Mouse (Mus musculus) CH12.LX (cell line): ENCODE results near the gene Tmeff1.

Source experiments
- BHLHE40 ChIP-seq: IDR thresholded peaks from 2 replicates; pipeline ENCODE4 v1.6.1; 2011; ENCODE audit warnings: mild to moderate bottlenecking, low read depth, low read length, improper control_type of control experiment
- CTCF ChIP-seq, 2 experiments: IDR thresholded peaks in 1 of 2; conservative IDR thresholded peaks in 1 of 2; 2 replicates each; pipeline ENCODE4 v1.5.1; 2011 to 2012; ENCODE audit warnings: low read depth in 2 of 2, low read length in 2 of 2, improper control_type of control experiment in 1 of 2, inconsistent platforms in 1 of 2, mild to moderate bottlenecking in 1 of 2, moderate library complexity in 1 of 2
- GABPA ChIP-seq: IDR thresholded peaks from 2 replicates; pipeline ENCODE4 v1.6.1; 2012; ENCODE audit warnings: low read depth, low read length, improper control_type of control experiment, inconsistent platforms; ENCODE audit not compliant: insufficient replicate concordance
- MAX ChIP-seq: IDR thresholded peaks from 2 replicates; pipeline ENCODE4 v1.6.1; 2011; ENCODE audit warnings: low read length, improper control_type of control experiment
- POLR2A ChIP-seq: IDR thresholded peaks from 2 replicates; pipeline ENCODE4 v1.6.1; 2011; ENCODE audit warnings: low read depth, mild to moderate bottlenecking, improper control_type of control experiment, low read length
- RCOR1 ChIP-seq: conservative IDR thresholded peaks from 2 replicates; pipeline ENCODE4 v1.6.1; 2012; ENCODE audit warnings: low read depth, mild to moderate bottlenecking, inconsistent platforms, low read length, improper control_type of control experiment
- TCF12 ChIP-seq: IDR thresholded peaks from 2 replicates; pipeline ENCODE4 v1.6.1; 2014; ENCODE audit warnings: low read depth, mild to moderate bottlenecking, inconsistent platforms, low read length, improper control_type of control experiment

DNA sequence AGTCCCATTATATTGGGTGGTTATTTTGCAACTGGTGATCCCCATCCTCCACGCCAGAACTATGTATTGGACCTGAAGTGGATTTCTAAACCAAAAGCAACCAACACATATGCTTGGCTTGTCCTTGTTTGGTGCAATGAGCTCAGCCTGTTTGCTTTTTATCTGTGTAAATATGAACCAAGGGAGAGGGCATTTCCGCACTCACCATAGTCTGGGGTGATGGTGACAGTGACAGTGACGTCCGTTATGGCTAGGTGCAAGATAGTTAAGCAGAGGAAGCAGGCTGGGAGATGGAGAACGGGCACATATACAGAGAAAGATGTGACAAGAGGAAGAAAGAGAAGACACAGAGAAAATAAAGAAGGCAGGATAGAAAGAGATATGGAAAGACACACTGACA lies 48.7 kb upstream of the Tmeff1 start:
- TF ChIP-seq CTCF (conservative IDR thresholded peaks at IDR 0.05 in 1 of 2, IDR thresholded peaks at IDR 0.05 in 1 of 2; ENCODE audit: low read depth in 2 of 2, low read length in 2 of 2) (no peak), GABPA (no peak), POLR2A (no peak), MAX (no peak), TCF12 (no peak), BHLHE40 (no peak), RCOR1 (no peak)
